Mouse (Mus musculus): Measurements from ENCODE around the gene Phlpp1. TPM values are rescaled to one million over a fixed set of nuclear protein-coding genes. Genes with fewer than 3 reads are reported as not detected.
A peak's percentile ranks its signal among the peaks of the same experiment; 100 is the strongest.

The Phlpp1 gene
- polyA plus RNA-seq, 1 experiment: 27.0 TPM

DNA sequence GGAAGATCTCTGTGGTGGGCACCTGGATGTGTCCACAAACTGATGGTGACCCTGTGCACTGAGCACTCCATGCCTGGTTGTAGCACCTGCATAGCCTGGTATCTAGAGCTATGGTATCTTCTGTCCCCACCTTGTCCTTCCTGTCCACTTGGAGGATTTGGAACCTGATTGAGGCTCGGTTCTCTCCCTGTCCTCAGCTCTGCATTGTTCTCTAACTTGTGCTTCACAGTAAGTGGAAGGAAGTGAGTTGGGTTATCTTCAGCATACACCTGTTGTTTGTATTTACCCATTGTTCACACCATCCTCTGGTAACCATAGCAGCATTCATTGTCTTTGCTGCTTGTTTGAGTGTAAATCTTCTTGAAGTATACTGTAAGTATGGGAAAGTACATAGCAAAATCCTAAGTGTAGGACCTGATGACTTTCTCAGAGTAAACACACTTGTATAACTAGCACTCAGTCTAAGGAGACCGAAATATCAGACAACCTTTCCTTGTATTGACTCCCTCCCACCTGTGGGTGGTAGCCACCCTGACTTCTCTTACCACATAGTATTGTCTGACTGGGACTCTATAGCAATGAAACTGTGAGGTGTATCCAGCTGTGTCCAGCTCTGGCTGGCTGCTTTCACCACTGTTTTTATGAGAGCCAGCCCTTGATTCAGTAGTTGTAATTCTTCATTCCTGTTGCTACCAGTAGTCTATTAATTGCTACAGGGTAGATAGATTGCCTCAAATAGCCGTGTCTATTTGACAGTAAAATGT lies 191.5 kb downstream of the Phlpp1 start:
- no peak for DNase-seq (ENCODE audit: low read depth)
- TF ChIP-seq CTCF (IDR thresholded peaks at IDR 0.05; ENCODE audit: borderline replicate concordance, extremely low read depth, insufficient read depth, insufficient read length): no peak
- no peak for TF ChIP-seq POLR2A (IDR thresholded peaks at IDR 0.05; ENCODE audit: borderline replicate concordance, extremely low read depth, insufficient read depth, insufficient read length, poor library complexity, severe bottlenecking)

DNA sequence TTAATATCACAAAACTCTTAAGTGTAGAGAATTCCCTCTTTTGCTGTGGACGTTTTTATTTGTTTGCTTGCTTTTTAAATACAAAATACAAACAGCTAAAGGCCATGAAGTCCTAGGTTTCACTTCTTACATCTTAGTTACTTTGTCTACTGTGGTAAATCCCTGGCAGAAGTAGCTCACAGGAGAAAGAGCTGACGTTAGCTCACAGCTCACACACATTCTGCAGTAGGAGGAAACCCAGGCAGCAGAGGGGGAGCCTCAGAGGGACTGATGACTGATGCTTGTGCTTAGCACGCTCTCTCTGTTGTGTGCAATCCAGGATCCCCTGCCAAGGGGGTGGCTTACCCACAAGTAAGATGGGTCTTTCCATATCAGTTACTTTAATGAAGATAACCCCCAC lies 197.8 kb downstream of the Phlpp1 start:
- TF ChIP-seq POLR2A (IDR thresholded peaks at IDR 0.05; ENCODE audit: borderline replicate concordance, extremely low read depth, insufficient read depth, insufficient read length, poor library complexity, severe bottlenecking) (no peak), CTCF (IDR thresholded peaks at IDR 0.05; ENCODE audit: borderline replicate concordance, extremely low read depth, insufficient read depth, insufficient read length) (no peak)
- no peak for DNase-seq (ENCODE audit: low read depth)

DNA sequence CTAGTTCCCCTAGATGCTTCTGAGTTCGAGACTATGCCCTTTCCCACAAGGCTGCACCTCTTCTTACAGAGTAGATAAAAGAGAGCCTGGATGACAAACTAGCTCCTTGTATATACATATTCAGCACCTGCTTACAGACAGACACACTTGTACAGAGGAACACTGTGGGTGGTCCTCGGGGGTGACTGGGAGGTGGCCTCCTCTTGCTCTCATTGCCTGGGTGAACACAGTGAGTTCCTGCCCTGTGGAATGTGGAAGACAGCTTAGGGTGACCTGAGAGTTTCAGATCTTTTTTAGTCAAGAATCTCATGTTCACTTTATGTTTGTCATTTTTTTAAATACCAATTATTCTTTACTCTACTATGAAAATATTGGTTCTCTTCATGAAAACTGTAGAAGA lies 200.9 kb downstream of the Phlpp1 start:
- DNase-seq (ENCODE audit: low read depth): no peak
- no peak for TF ChIP-seq CTCF (IDR thresholded peaks at IDR 0.05; ENCODE audit: borderline replicate concordance, extremely low read depth, insufficient read depth, insufficient read length)
- TF ChIP-seq POLR2A (IDR thresholded peaks at IDR 0.05; ENCODE audit: borderline replicate concordance, extremely low read depth, insufficient read depth, insufficient read length, poor library complexity, severe bottlenecking): no peak

DNA sequence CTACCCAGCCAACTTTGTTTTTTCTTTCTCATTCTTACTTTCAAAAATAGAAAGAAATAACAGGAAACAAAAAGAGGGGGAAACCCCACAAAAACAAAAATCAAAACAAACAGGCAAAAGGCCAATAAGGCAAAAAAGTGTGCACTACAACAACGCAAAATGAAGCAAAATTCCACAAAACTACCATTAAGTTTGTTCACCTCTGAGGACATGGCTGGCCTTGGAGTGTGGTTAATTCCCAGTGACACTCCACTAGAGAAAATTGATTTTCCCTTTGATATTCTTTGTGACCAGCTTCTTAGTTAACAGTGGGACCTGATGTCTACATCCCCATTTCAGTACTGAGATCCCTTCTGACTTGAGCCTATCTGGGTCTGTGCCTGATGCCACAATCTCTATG lies 202.1 kb downstream of the Phlpp1 start:
- DNase-seq (ENCODE audit: low read depth): no peak
- no peak for TF ChIP-seq POLR2A (IDR thresholded peaks at IDR 0.05; ENCODE audit: borderline replicate concordance, extremely low read depth, insufficient read depth, insufficient read length, poor library complexity, severe bottlenecking)
- no peak for TF ChIP-seq CTCF (IDR thresholded peaks at IDR 0.05; ENCODE audit: borderline replicate concordance, extremely low read depth, insufficient read depth, insufficient read length)

DNA sequence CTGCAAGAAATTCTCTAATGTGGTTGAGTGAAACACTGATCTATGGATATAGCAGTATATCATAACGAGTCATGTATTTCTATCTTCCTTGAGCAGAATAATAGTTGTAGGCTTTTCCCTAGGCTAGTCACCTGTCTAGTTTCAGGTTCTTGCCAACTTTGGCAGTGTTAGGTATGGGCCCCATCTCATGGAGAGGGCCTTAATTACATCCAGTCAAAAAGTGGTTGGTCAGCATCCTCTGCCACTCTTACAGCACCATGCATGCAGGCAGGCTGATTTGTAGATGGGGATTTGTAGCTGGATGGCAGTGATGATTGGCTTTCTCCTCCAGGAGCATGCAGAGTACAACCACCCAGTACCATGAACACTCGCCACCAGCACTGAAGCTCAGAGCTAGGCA lies 202.7 kb downstream of the Phlpp1 start:
- DNase-seq (ENCODE audit: low read depth): no peak
- TF ChIP-seq CTCF (IDR thresholded peaks at IDR 0.05; ENCODE audit: borderline replicate concordance, extremely low read depth, insufficient read depth, insufficient read length): no peak
- no peak for TF ChIP-seq POLR2A (IDR thresholded peaks at IDR 0.05; ENCODE audit: borderline replicate concordance, extremely low read depth, insufficient read depth, insufficient read length, poor library complexity, severe bottlenecking)

DNA sequence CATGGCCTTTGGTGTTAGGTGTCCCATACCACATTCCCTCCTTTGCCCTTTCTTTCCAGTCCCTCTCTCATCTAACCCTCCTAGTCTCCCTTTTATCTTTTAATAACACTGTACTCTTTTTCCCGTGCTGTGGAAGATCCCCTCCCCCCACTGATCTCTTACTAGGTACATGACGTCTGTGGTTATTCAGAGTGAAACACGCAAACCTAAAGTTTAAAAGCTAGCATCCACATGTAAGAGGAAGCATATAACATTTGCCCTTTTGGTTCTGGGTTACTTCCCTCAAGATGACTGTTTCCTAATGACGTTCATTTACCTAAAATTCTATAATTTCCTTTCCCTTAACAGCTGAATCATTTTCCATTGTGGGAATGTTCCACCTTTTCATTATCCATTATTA lies 203.4 kb downstream of the Phlpp1 start:
- DNase-seq (ENCODE audit: low read depth): no peak
- TF ChIP-seq POLR2A (IDR thresholded peaks at IDR 0.05; ENCODE audit: borderline replicate concordance, extremely low read depth, insufficient read depth, insufficient read length, poor library complexity, severe bottlenecking) (no peak), CTCF (IDR thresholded peaks at IDR 0.05; ENCODE audit: borderline replicate concordance, extremely low read depth, insufficient read depth, insufficient read length) (no peak)

DNA sequence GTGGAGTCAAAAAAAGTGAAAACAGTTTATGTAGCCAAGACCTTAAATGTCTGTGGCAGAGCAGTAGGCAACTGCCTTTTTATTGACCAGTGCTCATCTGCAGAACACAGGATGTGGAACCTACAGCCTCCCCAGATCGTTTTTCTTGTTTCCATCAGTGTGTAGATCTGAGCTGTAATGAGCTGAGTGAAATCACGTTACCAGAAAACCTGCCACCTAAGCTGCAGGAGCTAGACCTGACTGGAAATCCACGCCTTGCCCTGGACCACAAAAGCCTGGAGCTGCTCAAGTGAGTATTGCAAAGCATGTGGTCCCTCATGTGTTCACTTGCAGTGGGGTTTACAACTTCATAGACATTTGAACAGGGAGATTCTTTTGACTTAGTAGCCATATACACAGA lies 204.5 kb downstream of the Phlpp1 start:
- DNase-seq (ENCODE audit: low read depth): no peak
- TF ChIP-seq CTCF (IDR thresholded peaks at IDR 0.05; ENCODE audit: borderline replicate concordance, extremely low read depth, insufficient read depth, insufficient read length): no peak
- TF ChIP-seq POLR2A (IDR thresholded peaks at IDR 0.05; ENCODE audit: borderline replicate concordance, extremely low read depth, insufficient read depth, insufficient read length, poor library complexity, severe bottlenecking): no peak

DNA sequence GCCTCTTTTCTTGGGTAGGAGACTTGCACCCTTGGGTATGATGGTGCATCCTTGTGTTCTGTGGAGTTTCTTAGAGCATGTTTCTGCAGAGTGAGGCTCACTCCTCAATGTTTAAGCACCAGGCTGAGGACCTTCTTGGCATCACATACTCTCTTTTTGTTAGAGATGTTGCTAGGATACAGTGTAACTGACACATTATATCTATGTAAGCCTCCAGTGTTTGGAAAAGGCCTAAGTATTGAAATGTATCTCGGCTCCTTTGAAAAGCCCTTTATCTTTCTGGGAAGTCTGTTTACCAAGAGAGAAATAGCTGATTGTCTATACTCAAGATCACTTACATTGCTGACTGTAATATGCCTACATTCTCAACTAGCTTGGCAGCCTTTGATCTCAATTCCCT lies 208.9 kb downstream of the Phlpp1 start:
- TF ChIP-seq CTCF (IDR thresholded peaks at IDR 0.05; ENCODE audit: borderline replicate concordance, extremely low read depth, insufficient read depth, insufficient read length) (no peak), POLR2A (IDR thresholded peaks at IDR 0.05; ENCODE audit: borderline replicate concordance, extremely low read depth, insufficient read depth, insufficient read length, poor library complexity, severe bottlenecking) (no peak)
- DNase-seq (ENCODE audit: low read depth): peak; percentile 72

DNA sequence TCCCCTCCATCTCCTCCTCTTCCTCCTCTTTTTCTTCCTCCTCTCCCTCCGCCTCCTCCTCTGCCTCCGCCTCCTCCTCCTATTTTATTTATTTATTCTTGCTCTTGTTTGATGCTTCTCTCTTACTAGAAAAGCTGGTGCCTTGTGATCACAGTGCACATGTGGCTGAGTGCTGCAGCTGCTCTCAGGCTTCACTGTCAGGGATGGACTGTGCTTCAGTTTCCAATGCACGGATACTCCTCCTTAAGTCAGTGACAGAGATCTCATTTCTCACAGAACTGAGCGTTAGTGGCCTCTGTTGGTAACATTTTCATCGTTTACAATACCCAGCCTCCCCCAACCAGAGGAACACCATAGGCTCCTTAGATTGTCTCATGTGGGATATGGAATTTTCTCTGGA lies 215.0 kb downstream of the Phlpp1 start:
- no peak for TF ChIP-seq CTCF (IDR thresholded peaks at IDR 0.05; ENCODE audit: borderline replicate concordance, extremely low read depth, insufficient read depth, insufficient read length)
- no peak for TF ChIP-seq POLR2A (IDR thresholded peaks at IDR 0.05; ENCODE audit: borderline replicate concordance, extremely low read depth, insufficient read depth, insufficient read length, poor library complexity, severe bottlenecking)
- DNase-seq (ENCODE audit: low read depth): no peak

DNA sequence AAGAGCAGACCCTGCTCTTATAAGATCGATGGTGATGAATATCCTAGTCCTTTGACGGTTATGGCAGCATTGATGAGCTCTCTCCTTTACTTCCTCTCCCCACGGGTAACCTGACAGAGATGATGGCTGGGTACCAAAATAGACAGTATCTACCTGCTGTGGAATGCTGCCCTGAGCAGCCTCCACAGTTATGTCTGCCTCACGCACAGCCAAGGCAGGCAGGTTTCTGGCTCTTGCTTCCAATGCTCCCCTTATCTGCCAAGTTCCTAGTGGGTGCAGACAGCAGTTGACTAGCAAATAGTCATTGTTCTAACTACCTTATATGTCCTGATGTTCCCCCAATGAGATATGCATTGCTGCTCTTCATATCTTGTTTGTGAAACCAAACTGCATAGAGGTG lies 215.7 kb downstream of the Phlpp1 start:
- no peak for DNase-seq (ENCODE audit: low read depth)
- TF ChIP-seq CTCF (IDR thresholded peaks at IDR 0.05; ENCODE audit: borderline replicate concordance, extremely low read depth, insufficient read depth, insufficient read length) (no peak), POLR2A (IDR thresholded peaks at IDR 0.05; ENCODE audit: borderline replicate concordance, extremely low read depth, insufficient read depth, insufficient read length, poor library complexity, severe bottlenecking) (no peak)

DNA sequence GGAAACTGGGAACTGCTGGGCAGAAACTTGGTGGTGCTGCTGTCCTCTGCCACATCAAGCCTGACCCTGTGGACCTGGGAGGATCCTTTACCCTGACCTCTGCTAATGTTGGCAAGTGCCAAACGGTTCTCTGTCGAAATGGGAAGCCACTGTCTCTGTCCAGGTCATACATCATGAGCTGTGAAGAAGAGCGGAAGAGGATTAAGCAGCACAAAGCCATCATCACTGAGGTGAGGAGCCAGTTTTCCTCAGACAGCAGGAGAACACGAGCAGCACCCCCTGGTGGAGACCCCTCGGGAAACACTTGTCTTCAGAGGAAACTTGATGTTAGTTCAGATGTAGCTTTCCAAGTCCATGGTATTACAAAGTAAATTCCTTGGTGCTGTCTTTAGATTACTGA lies 218.1 kb downstream of the Phlpp1 start:
- no peak for TF ChIP-seq POLR2A (IDR thresholded peaks at IDR 0.05; ENCODE audit: borderline replicate concordance, extremely low read depth, insufficient read depth, insufficient read length, poor library complexity, severe bottlenecking)
- TF ChIP-seq CTCF (IDR thresholded peaks at IDR 0.05; ENCODE audit: borderline replicate concordance, extremely low read depth, insufficient read depth, insufficient read length): peak; percentile 85
- DNase-seq (ENCODE audit: low read depth): peak; percentile 89

DNA sequence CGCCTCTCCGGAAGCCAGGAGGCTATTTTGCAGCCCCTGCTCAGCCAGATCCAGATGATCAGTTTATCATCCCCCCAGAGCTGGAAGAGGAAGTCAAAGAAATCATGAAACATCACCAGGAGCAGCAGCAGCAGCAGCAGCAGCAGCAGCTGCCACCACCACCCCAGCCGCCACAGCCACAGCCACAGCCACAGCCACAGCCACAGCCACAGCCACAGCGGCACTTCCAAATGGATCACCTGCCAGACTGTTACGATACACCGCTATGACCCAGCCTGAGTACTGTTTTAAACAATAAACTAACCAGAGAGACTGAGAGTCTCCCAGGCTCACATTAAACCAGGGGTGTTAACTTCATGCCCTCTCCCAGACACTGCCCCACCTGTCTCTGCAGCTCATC lies 221.5 kb downstream of the Phlpp1 start:
- TF ChIP-seq POLR2A (IDR thresholded peaks at IDR 0.05; ENCODE audit: borderline replicate concordance, extremely low read depth, insufficient read depth, insufficient read length, poor library complexity, severe bottlenecking) (no peak), CTCF (IDR thresholded peaks at IDR 0.05; ENCODE audit: borderline replicate concordance, extremely low read depth, insufficient read depth, insufficient read length) (no peak)
- DNase-seq (ENCODE audit: low read depth): no peak

All from brain, embryonic 14.5 days (tissue).